Mouse (Mus musculus) Patski (cell line): ENCODE results near the gene 2310034G01Rik. TPM values are rescaled to one million over a fixed set of nuclear protein-coding genes. Genes with fewer than 3 reads are reported as not detected.

Source experiments
- ATAC-seq: fragments of 100-300 bp; one replicate; pipeline ENCODE4 v1.8.0; 2021
- CTCF ChIA-PET: fragments of 350-600 bp; sonication (Branson Sonifier 250); formaldehyde crosslinking; loops from one replicate; lab custom pipeline; 2022; ENCODE audit warnings: inconsistent platforms; lab: Charles Lee
- POLR2A ChIA-PET: fragments of 350-600 bp; sonication (Branson Sonifier 250); formaldehyde crosslinking; loops from one replicate; lab custom pipeline; 2022; ENCODE audit warnings: antibody characterized with exemption, inconsistent platforms; lab: Charles Lee
- DNase-seq: peaks from one replicate; pipeline ENCODE4 v3.0.0-alpha.2; 2011; ENCODE audit warnings: low read depth, low spot score
- H3K27me3 ChIP-seq: fragments of 371-371 bp; one replicate; pipeline ENCODE4 v1.5.1; 2021
- CTCF ChIP-seq: fragments of 100-300 bp; IDR thresholded peaks from one replicate; pipeline ENCODE4 v1.5.1; 2021
- in situ Hi-C: fragments of 300-500 bp; cut with MboI; formaldehyde crosslinking; loops from 3 replicates; pipeline ENCODE4 v1.11.1; 2018; ENCODE audit warnings: low pct_unique_long_range_greater_than_20kb, mixed read lengths
- polyA plus RNA-seq: library from polyadenylated mRNA; unstranded; gene quantifications from one replicate; pipeline ENCODE4 v1.2.3, GENCODE M21; 2021

Gene 2310034G01Rik
- polyA plus RNA-seq, 1 experiment from 2014 or later, result 0.42 TPM

DNA sequence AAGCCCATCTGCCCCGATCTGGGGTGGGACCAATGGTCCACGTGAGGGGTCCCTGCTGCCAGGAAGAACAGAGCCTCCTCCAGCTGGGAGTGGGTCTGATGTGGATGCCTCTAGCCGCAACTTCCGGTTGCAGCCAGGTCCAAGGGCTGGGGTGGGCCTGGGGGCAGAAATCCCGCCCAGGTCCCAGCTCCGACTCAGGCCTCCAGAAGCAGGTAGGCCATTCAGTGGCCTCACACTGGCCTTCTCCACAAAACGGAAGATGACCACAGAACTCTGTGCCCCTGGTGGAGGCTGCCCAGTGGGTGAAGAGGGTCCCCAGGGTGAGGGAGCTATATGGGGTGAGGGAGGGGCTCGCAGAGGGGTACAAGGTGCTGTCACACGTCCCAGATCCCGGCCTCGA lies 25.7 kb downstream of the 2310034G01Rik start:
- DNase-seq (no peak), ATAC-seq (no peak)
- TF ChIP-seq CTCF, result no peak
- CTCF ChIA-PET, result no interaction called here
- POLR2A ChIA-PET, result no interaction called here
- in situ Hi-C loops, result no loop called here
- peaks cover 8% of the 10 kb centered on the region for H3K27me3 ChIP-seq

DNA sequence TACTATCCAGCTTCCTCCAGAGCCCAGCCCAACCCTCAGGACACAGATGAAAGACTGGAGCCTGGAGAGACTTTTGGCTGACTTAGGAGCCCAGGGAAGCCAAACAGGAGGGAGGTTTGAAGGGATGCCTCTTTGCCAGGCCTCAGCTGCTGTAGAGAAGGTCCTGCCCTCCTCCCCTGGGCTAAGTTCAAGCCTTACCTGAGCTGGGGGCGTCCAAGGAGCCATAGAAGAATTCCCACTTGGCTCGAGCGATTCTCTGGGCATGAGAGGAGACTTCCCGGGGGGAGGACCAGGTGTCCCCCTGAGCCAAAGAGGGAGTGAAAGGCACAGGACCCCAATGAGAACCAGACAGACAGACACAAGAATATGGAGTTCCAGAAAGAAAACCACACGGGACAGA lies 26.4 kb downstream of the 2310034G01Rik start:
- no peak for TF ChIP-seq CTCF
- DNase-seq (no peak), ATAC-seq (no peak)
- H3K27me3 ChIP-seq, result peaks cover 10% of the 10 kb centered on the region
- CTCF ChIA-PET, result no interaction called here
- in situ Hi-C loops, result no loop called here
- POLR2A ChIA-PET, result no interaction called here

DNA sequence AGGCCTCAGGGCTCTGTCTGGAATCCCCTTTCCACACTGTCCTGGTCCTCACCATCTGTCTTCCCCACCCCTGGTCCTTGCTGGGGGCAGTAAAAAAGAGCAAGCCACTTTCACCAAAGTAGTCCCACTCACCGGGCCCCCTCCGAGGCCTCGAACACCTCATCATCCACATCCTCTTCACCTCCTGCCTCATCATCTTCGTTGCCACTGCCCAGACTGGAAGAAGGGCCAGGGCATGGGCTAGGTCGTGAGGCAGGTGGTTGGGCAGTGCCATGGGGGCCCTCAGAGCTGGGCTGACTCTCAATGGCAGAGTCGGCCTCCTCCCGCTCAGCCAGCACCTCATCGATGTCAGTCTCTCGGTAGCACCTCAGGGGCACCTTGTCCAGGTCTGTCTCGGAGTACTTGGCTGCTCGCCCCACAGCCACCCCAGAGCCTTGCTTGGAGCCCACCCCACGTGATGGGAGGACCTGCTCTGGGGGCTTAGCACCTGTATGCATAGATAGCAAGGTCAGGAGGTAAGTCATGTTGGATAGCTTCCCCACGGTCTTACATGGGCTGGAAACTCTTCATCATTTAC lies 27.0 kb downstream of the 2310034G01Rik start:
- in situ Hi-C loops, result no loop called here
- no peak for TF ChIP-seq CTCF
- POLR2A ChIA-PET, result no interaction called here
- H3K27me3 ChIP-seq, result peaks cover 12% of the 10 kb centered on the region
- CTCF ChIA-PET, result no interaction called here
- no peak for ATAC-seq
- DNase-seq, result no peak

DNA sequence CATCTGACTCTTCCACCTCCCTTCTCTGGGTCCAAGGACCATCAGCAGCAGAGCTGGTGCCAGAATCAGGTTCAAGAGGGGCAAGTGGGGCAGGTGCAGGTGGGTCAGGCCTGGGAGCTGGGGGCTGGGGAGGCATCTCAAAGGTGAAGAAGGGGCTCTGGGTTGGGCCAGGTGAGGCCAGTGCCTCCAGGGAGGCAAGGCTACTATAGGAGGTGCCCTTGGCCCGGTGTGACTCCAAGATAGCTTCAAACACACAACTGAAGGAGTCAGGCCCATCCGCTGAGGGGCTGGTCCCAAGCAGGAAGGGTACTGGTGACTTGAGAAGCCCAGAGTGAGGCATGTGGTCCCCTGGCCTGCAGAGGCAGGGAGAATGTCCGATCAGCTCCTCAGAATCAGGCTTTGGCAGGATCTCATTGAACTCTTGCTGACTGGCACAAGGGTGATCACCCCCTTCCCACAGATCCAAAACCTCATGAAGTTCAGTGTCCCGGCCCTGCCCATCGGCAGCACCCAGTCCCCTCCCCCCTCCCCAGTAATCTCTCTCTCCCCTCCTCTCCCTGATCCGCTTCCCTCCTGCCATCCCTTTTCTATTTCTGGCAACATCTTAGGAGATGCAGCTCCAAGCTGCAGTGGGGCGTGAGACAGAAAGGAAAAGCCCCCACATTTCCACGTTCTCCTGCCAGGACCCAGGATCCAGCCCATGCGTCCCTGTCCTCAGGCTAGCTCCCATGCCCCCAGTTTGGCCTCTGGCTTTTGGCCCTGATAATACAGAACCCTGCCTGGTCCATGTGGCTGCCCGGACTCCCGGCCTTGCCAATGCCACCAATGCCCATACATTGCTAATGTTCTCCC lies 27.7 kb downstream of the 2310034G01Rik start:
- in situ Hi-C loops, result no loop called here
- CTCF ChIA-PET, result no interaction called here
- POLR2A ChIA-PET, result interaction anchor here (0.8 kb wide), 1 partner anchor 9 kb away, joined by 3 read pairs; no protein-coding TSS in a partner anchor

DNA sequence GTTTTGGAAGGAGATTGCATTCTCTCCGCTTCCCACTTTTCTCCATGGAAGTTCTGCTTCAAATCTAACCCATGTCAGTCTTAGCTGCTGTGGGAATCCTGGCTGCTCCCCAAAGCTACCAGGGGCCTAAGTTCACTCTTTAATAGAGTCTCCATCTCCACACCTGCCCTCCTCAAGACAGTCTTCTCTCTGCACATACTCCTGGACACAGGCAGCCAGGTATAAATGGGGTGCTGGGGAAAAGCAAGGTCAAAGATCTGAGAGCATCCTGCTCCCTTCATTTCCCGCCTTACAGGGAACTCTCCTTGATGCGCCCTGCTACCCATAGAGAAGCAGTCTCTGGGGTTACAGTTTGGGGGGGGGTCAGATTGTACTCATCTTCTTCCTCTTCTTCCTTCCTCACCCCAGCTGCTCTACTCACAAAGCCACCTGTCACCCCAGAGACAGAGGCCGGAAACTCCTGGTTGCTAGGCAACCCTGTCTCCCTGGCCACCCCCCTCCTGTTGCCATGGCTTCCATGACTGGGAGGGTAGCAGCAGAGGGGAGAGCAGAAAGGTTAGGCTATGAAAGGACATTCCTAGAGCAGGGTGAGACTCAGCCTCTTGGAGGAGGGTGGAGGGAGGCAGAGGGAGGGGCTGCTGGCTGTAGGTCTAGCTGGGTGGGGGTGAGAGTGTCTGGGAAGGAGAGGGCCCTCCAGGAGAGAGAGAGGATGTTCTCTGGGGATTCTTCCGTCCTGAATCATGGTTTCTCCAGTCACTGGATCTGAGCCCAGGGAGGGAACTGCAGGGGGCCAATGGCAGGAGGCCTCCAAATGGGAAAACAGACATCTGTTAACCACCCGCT lies 28.8 kb downstream of the 2310034G01Rik start:
- ChIA-PET CTCF (interaction anchor here (0.7 kb wide), 1 partner anchor 1361 kb away, joined by 3 read pairs; no protein-coding TSS in a partner anchor), POLR2A (no interaction called here)
- ATAC-seq (peak; percentile 12), DNase-seq (no peak)
- H3K27me3 ChIP-seq, result peaks cover 22% of the 10 kb centered on the region
- in situ Hi-C loops, result no loop called here
- no peak for TF ChIP-seq CTCF

More for the DNA sequence above, 27.7 kb downstream of the 2310034G01Rik start:
- H3K27me3 ChIP-seq, result peaks cover 14% of the 10 kb centered on the region
- DNase-seq (no peak), ATAC-seq (no peak)
- no peak for TF ChIP-seq CTCF

DNA sequence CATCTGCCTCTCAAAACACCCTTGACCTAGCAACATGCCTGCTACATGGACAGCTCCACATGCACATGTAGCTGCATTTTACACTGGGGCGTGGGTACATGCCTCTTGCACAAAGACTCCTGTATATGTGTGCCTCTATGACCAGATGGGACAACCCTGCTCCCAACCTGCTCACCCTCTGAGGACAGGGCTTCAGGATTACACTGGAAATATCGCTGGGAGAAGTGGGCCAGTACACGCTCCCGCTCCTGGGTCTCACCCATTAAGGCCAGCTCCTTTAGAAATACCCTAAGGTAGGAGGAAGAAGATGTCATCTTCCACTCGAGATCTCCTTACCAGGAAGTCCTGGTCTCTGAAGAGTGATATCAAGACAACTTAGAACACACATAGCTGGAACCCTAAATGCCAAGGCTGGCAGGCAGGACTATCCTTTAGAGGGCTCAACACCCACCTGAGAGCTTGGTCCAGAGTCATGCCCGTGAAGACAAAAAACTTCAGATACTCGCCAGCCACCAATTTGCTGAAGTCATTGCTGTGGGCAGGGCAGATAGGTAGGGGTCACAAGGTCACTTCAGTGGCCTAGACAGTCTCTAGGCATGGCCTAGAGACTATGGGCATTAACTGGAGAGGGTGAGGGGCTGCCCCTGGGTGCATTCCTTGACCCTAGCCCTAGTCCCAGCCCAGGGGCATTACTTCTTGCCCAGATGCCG lies 29.9 kb downstream of the 2310034G01Rik start:
- ChIA-PET POLR2A (interaction anchor here (1.9 kb wide), 1 partner anchor 10 kb away, joined by 4 read pairs; no protein-coding TSS in a partner anchor), CTCF (interaction anchor here (0.8 kb wide), 1 partner anchor 11 kb away, joined by 3 read pairs; no protein-coding TSS in a partner anchor)
- ATAC-seq, result no peak
- in situ Hi-C loops, result no loop called here
- no peak for TF ChIP-seq CTCF
- no peak for DNase-seq
- peaks cover 19% of the 10 kb centered on the region for H3K27me3 ChIP-seq

DNA sequence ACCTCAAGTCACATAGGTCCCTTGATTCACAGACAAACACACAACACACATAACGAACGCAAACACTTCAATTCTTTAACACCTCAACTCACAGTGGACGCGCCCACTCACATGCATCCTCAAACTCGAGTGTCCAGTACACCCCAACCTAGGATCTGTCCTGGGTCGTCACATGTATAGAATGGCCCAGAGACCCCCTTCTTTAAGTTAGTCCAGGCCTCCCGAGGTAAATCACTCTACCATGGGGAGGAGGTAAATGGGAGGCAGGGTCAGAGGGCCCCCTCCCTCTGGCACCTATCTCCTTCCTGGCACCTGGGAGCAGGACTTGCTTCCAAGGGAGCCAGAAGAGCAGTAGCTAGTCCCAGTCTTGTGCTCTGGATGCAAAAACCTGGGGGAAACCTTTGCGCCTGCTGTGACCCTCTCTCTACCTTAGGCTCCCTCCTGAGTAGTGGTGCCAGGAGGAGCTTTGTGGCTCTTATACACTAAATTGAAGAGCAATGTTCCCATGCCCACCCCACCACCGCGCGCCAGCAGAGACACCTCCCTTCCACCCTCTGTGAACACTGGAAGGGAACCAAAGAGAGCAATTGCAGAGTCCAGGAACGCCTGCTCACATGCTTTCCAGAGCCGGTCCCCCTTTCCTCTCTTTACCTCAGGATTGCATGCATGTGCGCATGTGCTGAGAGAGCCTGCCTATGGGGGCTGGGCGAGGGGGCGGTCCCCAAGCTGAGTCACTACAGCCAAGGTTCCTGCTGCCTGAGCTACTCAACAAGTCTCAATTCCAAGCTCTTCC lies 31.3 kb downstream of the 2310034G01Rik start:
- H3K27me3 ChIP-seq, result peaks cover 14% of the 10 kb centered on the region
- TF ChIP-seq CTCF, result no peak
- DNase-seq (no peak), ATAC-seq (no peak)
- ChIA-PET POLR2A (interaction anchor here (0.6 to 1.9 kb wide), 4 partner anchors 8 to 178 kb away, joined by 3 to 4 read pairs (median 3); partner anchors contain the start of gene Sufu), CTCF (interaction anchor here (0.9 to 1.4 kb wide), 4 partner anchors 9 to 14 kb away, joined by 3 to 5 read pairs (median 4); partner anchors contain the start of genes Fbxl15 and Nfkb2)
- in situ Hi-C loops, result no loop called here

DNA sequence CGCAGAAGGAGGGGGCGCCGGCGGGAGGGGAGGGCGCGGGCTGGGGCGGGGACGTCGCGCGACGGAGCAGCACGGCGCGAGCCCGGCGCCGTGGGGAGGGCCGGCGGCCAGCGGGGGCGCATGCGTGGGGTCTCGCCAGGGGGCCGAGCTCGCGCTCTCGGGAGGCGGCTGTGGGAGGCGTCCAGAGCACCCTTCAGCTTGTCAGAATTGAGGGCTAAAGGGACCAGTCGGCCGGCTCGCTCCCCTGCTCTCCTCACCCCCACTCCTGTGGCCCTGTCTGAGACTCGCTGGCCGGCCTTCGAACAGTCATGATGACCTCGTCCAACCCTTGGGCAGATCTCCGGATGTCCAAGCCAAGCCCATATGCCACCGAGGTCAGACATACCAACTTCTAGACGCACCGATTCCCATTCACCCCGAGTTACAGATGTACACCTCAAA lies 32.1 kb downstream of the 2310034G01Rik start:
- no peak for TF ChIP-seq CTCF
- peaks cover 14% of the 10 kb centered on the region for H3K27me3 ChIP-seq
- ChIA-PET CTCF (interaction anchor here (1.0 to 1.4 kb wide), 2 partner anchors 10 to 14 kb away, joined by 3 to 4 read pairs; partner anchors contain the start of genes Fbxl15 and Nfkb2), POLR2A (interaction anchor here (0.6 kb wide), 2 partner anchors 64 to 178 kb away, joined by 3 read pairs; no protein-coding TSS in a partner anchor)
- in situ Hi-C loops, result no loop called here
- ATAC-seq, result no peak
- DNase-seq, result no peak

DNA sequence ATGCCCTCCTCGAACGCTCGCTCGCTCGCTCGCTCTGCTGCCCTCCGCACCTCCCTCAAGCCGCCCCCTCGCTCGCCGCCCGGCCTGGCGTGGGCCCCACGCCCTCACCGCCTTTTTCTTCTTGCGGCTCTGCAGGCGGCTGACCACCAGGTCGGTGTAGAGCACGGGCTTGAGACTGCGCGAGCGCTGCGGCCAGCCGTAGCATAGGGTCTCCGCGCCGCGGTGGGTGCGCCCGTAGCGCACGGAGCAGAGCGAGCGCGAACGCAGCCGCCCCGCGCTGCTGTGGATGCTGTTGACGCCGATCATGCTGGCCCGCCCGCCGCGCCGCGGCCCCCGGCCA lies 32.6 kb downstream of the 2310034G01Rik start:
- H3K27me3 ChIP-seq, result peaks cover 14% of the 10 kb centered on the region
- ATAC-seq (no peak), DNase-seq (no peak)
- TF ChIP-seq CTCF, result no peak
- in situ Hi-C loops, result no loop called here
- POLR2A ChIA-PET, result no interaction called here
- CTCF ChIA-PET, result interaction anchor here (1.0 kb wide), 1 partner anchor 11 kb away, joined by 3 read pairs; the partner anchor contains the start of gene Fbxl15
